Mouse (Mus musculus) layer of hippocampus, adult 9-11 months (tissue): ENCODE data around the gene Slc25a11.

Experiments used
- DNase-seq: peaks from one replicate; pipeline ENCODE4 v3.0.0; 2022

Gene Slc25a11

GRCm38 (mm10) chr11:70650322-70651175 is 3.3 kb upstream of the Slc25a11 start:
- DNase-seq = peak; percentile 16

- no peak for DNase-seq
Observed at GRCm38 (mm10) chr11:70649185-70649734, 2.0 kb upstream of the Slc25a11 start.

- DNase-seq = no peak
Observed at GRCm38 (mm10) chr11:70648512-70648911, 1.2 kb upstream of the Slc25a11 start.

GRCm38 (mm10) chr11:70647716-70648420 is 589 bp upstream of the Slc25a11 start:
- DNase-seq = no peak

- DNase-seq = no peak
Observed at GRCm38 (mm10) chr11:70646259-70646555, 1.1 kb downstream of the Slc25a11 start.

- DNase-seq = no peak
Observed at GRCm38 (mm10) chr11:70645461-70646258, 1.6 kb downstream of the Slc25a11 start.

GRCm38 (mm10) chr11:70644564-70645103 is 2.6 kb downstream of the Slc25a11 start:
- no peak for DNase-seq

- DNase-seq = no peak
Observed at GRCm38 (mm10) chr11:70643051-70643450, 4.2 kb downstream of the Slc25a11 start.

GRCm38 (mm10) chr11:70641241-70641640 is 6.0 kb downstream of the Slc25a11 start:
- no peak for DNase-seq

GRCm38 (mm10) chr11:70639976-70640375 is 7.3 kb downstream of the Slc25a11 start:
- no peak for DNase-seq

GRCm38 (mm10) chr11:70638714-70639278 is 8.5 kb downstream of the Slc25a11 start, which contains the start of gene Gp1ba:
Gp1ba (plus strand) TSS chr11:70639122.
- no peak for DNase-seq

GRCm38 (mm10) chr11:70638293-70638692 is 9.0 kb downstream of the Slc25a11 start:
- no peak for DNase-seq

GRCm38 (mm10) chr11:70637764-70638163 is 9.5 kb downstream of the Slc25a11 start:
- DNase-seq = no peak

GRCm38 (mm10) chr11:70635601-70636000 is 11.7 kb downstream of the Slc25a11 start:
- no peak for DNase-seq

GRCm38 (mm10) chr11:70630129-70630528 is 17.1 kb downstream of the Slc25a11 start:
- DNase-seq = no peak

GRCm38 (mm10) chr11:70629557-70629956 is 17.7 kb downstream of the Slc25a11 start:
- no peak for DNase-seq

GRCm38 (mm10) chr11:70628431-70628830 is 18.8 kb downstream of the Slc25a11 start:
- no peak for DNase-seq

- DNase-seq = no peak
Observed at GRCm38 (mm10) chr11:70626877-70627276, 20.4 kb downstream of the Slc25a11 start.

GRCm38 (mm10) chr11:70625473-70625872 is 21.8 kb downstream of the Slc25a11 start:
- DNase-seq = no peak

- DNase-seq = no peak
Observed at GRCm38 (mm10) chr11:70623053-70623742, 24.1 kb downstream of the Slc25a11 start.

- no peak for DNase-seq
Observed at GRCm38 (mm10) chr11:70621972-70622814, 25.1 kb downstream of the Slc25a11 start.
